Mouse (Mus musculus): ENCODE measurements around the gene Khdc4.

Khdc4 gene

GRCm38 (mm10) chr3:88683814-88684213 is 1.8 kb upstream of the Khdc4 start:
- H3K36me3 ChIP-seq (ENCODE audit: insufficient read depth, low read length), result peaks cover 24% of the 10 kb centered on the region
- H3K4me1 ChIP-seq (replicated peaks; ENCODE audit: low read depth, low read length), result peaks cover 23% of the 10 kb centered on the region
- no peak overlapping the region for H3K4me3 ChIP-seq (replicated peaks; ENCODE audit: low read length)
- no peaks in the 10 kb centered on the region for H3K9me3 ChIP-seq (ENCODE audit: low read length)
- H3K27me3 ChIP-seq (ENCODE audit: insufficient read depth, low read length), result no peaks in the 10 kb centered on the region
- no peak for TF ChIP-seq CTCF (conservative IDR thresholded peaks at IDR 0.05; ENCODE audit: low read length)
- TF ChIP-seq POU5F1 (IDR thresholded peaks at IDR 0.05; ENCODE audit: borderline replicate concordance, low read length), result no peak
- TF ChIP-seq NANOG (IDR thresholded peaks at IDR 0.05; ENCODE audit: borderline replicate concordance, low read length), result no peak

GRCm38 (mm10) chr3:88684236-88684979 is 1.2 kb upstream of the Khdc4 start:
- Histone ChIP-seq H3K9me3 (ENCODE audit: low read length) (no peaks in the 10 kb centered on the region), H3K4me3 (replicated peaks; ENCODE audit: low read length) (peak overlapping the region; percentile 97), H3K27me3 (ENCODE audit: insufficient read depth, low read length) (no peaks in the 10 kb centered on the region), H3K4me1 (replicated peaks; ENCODE audit: low read depth, low read length) (peaks cover 29% of the 10 kb centered on the region), H3K36me3 (ENCODE audit: insufficient read depth, low read length) (peaks cover 30% of the 10 kb centered on the region)
- TF ChIP-seq NANOG (IDR thresholded peaks at IDR 0.05; ENCODE audit: borderline replicate concordance, low read length) (no peak), CTCF (conservative IDR thresholded peaks at IDR 0.05; ENCODE audit: low read length) (no peak; the same call in 1 of the 2 replicates), POU5F1 (IDR thresholded peaks at IDR 0.05; ENCODE audit: borderline replicate concordance, low read length) (no peak)

- no peak for TF ChIP-seq NANOG (IDR thresholded peaks at IDR 0.05; ENCODE audit: borderline replicate concordance, low read length)
- H3K4me3 ChIP-seq (replicated peaks; ENCODE audit: low read length), result peak overlapping the region; percentile 97
- H3K27me3 ChIP-seq (ENCODE audit: insufficient read depth, low read length), result no peaks in the 10 kb centered on the region
- peaks cover 41% of the 10 kb centered on the region for H3K4me1 ChIP-seq (replicated peaks; ENCODE audit: low read depth, low read length)
- no peaks in the 10 kb centered on the region for H3K9me3 ChIP-seq (ENCODE audit: low read length)
- peaks cover 46% of the 10 kb centered on the region for H3K36me3 ChIP-seq (ENCODE audit: insufficient read depth, low read length)
These were observed 402 bp downstream of the Khdc4 start for GRCm38 (mm10) chr3:88685958-88686451.

- H3K4me1 ChIP-seq (replicated peaks; ENCODE audit: low read depth, low read length), result peaks cover 41% of the 10 kb centered on the region
- TF ChIP-seq NANOG (IDR thresholded peaks at IDR 0.05; ENCODE audit: borderline replicate concordance, low read length) (no peak), POU5F1 (IDR thresholded peaks at IDR 0.05; ENCODE audit: borderline replicate concordance, low read length) (no peak), CTCF (conservative IDR thresholded peaks at IDR 0.05; ENCODE audit: low read length) (no peak)
- H3K27me3 ChIP-seq (ENCODE audit: insufficient read depth, low read length), result no peaks in the 10 kb centered on the region
- H3K4me3 ChIP-seq (replicated peaks; ENCODE audit: low read length), result peak overlapping the region; percentile 97
- H3K9me3 ChIP-seq (ENCODE audit: low read length), result no peaks in the 10 kb centered on the region
- H3K36me3 ChIP-seq (ENCODE audit: insufficient read depth, low read length), result peaks cover 55% of the 10 kb centered on the region
These were observed 1.4 kb downstream of the Khdc4 start for GRCm38 (mm10) chr3:88686734-88687611.

- Histone ChIP-seq H3K27me3 (ENCODE audit: insufficient read depth, low read length) (no peaks in the 10 kb centered on the region), H3K9me3 (ENCODE audit: low read length) (no peaks in the 10 kb centered on the region), H3K4me1 (replicated peaks; ENCODE audit: low read depth, low read length) (peaks cover 58% of the 10 kb centered on the region), H3K36me3 (ENCODE audit: insufficient read depth, low read length) (peaks cover 75% of the 10 kb centered on the region), H3K4me3 (replicated peaks; ENCODE audit: low read length) (no peak overlapping the region)
- TF ChIP-seq POU5F1 (IDR thresholded peaks at IDR 0.05; ENCODE audit: borderline replicate concordance, low read length) (no peak), CTCF (conservative IDR thresholded peaks at IDR 0.05; ENCODE audit: low read length) (no peak), NANOG (IDR thresholded peaks at IDR 0.05; ENCODE audit: borderline replicate concordance, low read length) (no peak)
These were observed 3.5 kb downstream of the Khdc4 start for GRCm38 (mm10) chr3:88689079-88689478.

GRCm38 (mm10) chr3:88695545-88695944 is 9.9 kb downstream of the Khdc4 start:
- Histone ChIP-seq H3K4me3 (replicated peaks; ENCODE audit: low read length) (no peak overlapping the region), H3K9me3 (ENCODE audit: low read length) (no peaks in the 10 kb centered on the region), H3K27me3 (ENCODE audit: insufficient read depth, low read length) (no peaks in the 10 kb centered on the region), H3K4me1 (replicated peaks; ENCODE audit: low read depth, low read length) (peaks cover 25% of the 10 kb centered on the region), H3K36me3 (ENCODE audit: insufficient read depth, low read length) (peaks cover 98% of the 10 kb centered on the region)
- TF ChIP-seq CTCF (conservative IDR thresholded peaks at IDR 0.05; ENCODE audit: low read length) (no peak), NANOG (IDR thresholded peaks at IDR 0.05; ENCODE audit: borderline replicate concordance, low read length) (no peak), POU5F1 (IDR thresholded peaks at IDR 0.05; ENCODE audit: borderline replicate concordance, low read length) (no peak)

GRCm38 (mm10) chr3:88698051-88698450 is 12.4 kb downstream of the Khdc4 start:
- no peak for TF ChIP-seq POU5F1 (IDR thresholded peaks at IDR 0.05; ENCODE audit: borderline replicate concordance, low read length)
- TF ChIP-seq NANOG (IDR thresholded peaks at IDR 0.05; ENCODE audit: borderline replicate concordance, low read length), result no peak
- TF ChIP-seq CTCF (conservative IDR thresholded peaks at IDR 0.05; ENCODE audit: low read length), result no peak
- H3K4me3 ChIP-seq (replicated peaks; ENCODE audit: low read length), result no peak overlapping the region
- H3K36me3 ChIP-seq (ENCODE audit: insufficient read depth, low read length), result peaks cover 98% of the 10 kb centered on the region

GRCm38 (mm10) chr3:88698834-88699233 is 13.2 kb downstream of the Khdc4 start:
- TF ChIP-seq POU5F1 (IDR thresholded peaks at IDR 0.05; ENCODE audit: borderline replicate concordance, low read length) (no peak), NANOG (IDR thresholded peaks at IDR 0.05; ENCODE audit: borderline replicate concordance, low read length) (no peak), CTCF (conservative IDR thresholded peaks at IDR 0.05; ENCODE audit: low read length) (no peak)
- H3K9me3 ChIP-seq (ENCODE audit: low read length), result no peaks in the 10 kb centered on the region

More at GRCm38 (mm10) chr3:88698051-88698450, 12.4 kb downstream of the Khdc4 start:
- Histone ChIP-seq H3K27me3 (ENCODE audit: insufficient read depth, low read length) (no peaks in the 10 kb centered on the region), H3K4me1 (replicated peaks; ENCODE audit: low read depth, low read length) (peaks cover 17% of the 10 kb centered on the region), H3K9me3 (ENCODE audit: low read length) (no peaks in the 10 kb centered on the region)

More at GRCm38 (mm10) chr3:88698834-88699233, 13.2 kb downstream of the Khdc4 start:
- Histone ChIP-seq H3K36me3 (ENCODE audit: insufficient read depth, low read length) (peaks cover 98% of the 10 kb centered on the region), H3K4me3 (replicated peaks; ENCODE audit: low read length) (no peak overlapping the region), H3K27me3 (ENCODE audit: insufficient read depth, low read length) (no peaks in the 10 kb centered on the region), H3K4me1 (replicated peaks; ENCODE audit: low read depth, low read length) (peaks cover 9% of the 10 kb centered on the region)
